Mouse (Mus musculus) layer of hippocampus, adult 8-10 months (tissue): ENCODE results near the gene Cerk. TPM values are rescaled to one million over a fixed set of nuclear protein-coding genes. Genes with fewer than 3 reads are reported as not detected.

ENCODE experiments used
- DNase-seq, 2 experiments: peaks; one replicate each; pipeline ENCODE4 v3.0.0; 2022; ENCODE audit warnings: low spot score in 2 of 2
- total RNA-seq, 4 experiments: library from RNA; stranded (reverse); gene quantifications; 2 replicates each; pipeline ENCODE4 v1.2.4; 2022

Cerk gene
- total RNA-seq, 4 experiments from 2014 or later: 51.0 to 55.5 (median 52.0) TPM

DNA sequence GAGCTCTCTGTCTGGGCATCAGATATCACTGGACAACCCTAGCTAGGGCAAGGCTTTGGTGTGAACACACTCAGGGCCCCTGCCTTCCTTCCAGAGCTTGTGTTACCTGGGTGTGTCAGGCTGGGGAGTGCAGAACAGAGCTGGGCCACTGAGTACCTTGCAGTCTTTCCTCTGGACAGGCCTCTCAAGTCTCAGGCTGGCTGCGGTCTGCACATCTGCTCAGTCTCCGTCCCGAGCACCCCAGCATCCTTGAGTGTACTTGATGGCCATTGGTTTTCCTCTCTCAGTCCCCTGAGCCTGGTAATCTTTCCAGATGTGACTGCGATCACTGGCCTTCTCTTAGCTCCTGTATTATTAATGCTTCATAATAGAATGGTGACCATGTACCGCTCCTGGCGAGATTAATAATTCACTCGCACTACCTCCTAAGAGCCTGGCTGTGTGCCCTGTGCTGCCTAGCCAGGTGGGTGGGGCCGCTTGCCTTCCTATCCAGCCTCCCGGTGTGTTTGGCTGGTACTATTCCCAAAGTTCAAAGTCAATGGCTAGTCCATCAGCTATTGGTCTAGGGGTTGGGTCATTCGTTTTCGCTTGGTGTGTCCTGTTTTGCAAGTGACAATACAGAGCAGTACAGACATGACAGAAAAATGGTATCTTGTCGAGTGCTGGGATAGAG lies 93.8 kb downstream of the Cerk start:
- DNase-seq: no peak

GRCm38 (mm10) chr15:86091201-86091997 lies 94.5 kb downstream of the Cerk start:
- DNase-seq: no peak

GRCm38 (mm10) chr15:86090578-86090977 lies 95.4 kb downstream of the Cerk start:
- DNase-seq: no peak

GRCm38 (mm10) chr15:86089991-86090529 lies 95.9 kb downstream of the Cerk start:
- DNase-seq: no peak

Other genes starting within 250 kb of the Cerk start
- gene Celsr1, start 152.4 kb downstream of the Cerk start, total RNA-seq: 1 to 10 TPM; 6.0 to 7.0 (median 6.6) TPM
- gene Gramd4, start 128.4 kb downstream of the Cerk start, total RNA-seq: 10 to 100 TPM; 24.1 to 30.9 (median 29.9) TPM
- 10 to 100 TPM; 28.8 to 37.3 (median 34.8) TPM for gene Tbc1d22a, start 28.3 kb upstream of the Cerk start, total RNA-seq